In genomic region chr12:113004993-113005392, GRCm38 (mm10) we compare ENCODE assay signal across 8 mouse cellular contexts. TPM values are rescaled to one million over a fixed set of nuclear protein-coding genes. Genes with fewer than 3 reads are reported as not detected.
A peak's percentile ranks its signal among the peaks of the same experiment; 100 is the strongest.
DNase-seq lines count a peak whose midpoint lies in the region.

No protein-coding gene starts in this region.

- DNase-seq in urinary bladder, adult 18-20 months (ENCODE audit: low spot score in 2 of 2): peak; percentile 45 to 56
- DNase-seq in urinary bladder, postnatal 10 days (ENCODE audit: low spot score): no peak
- peak; percentile 82 for DNase-seq in adrenal gland, postnatal 14 days
- DNase-seq in gastrocnemius, adult 18-20 months (ENCODE audit: low spot score): peak; percentile 68
- DNase-seq in layer of hippocampus, postnatal 10 days (ENCODE audit: low spot score in 2 of 2): peak; percentile 51 to 70
- DNase-seq in natural killer cell, adult 2 months (ENCODE audit: low spot score in 2 of 2): peak; percentile 56 to 74
- DNase-seq in testis, postnatal 14 days (ENCODE audit: low spot score): peak; percentile 62
- no peak for DNase-seq in neural tube, embryonic 10.5 days (ENCODE audit: extremely low spot score, low spot score)

RNA-seq across cellular contexts. Expression of gene Brf1, which starts 4.5 kb away (rescaled TPM):
- total RNA-seq in adrenal gland, postnatal 14 days (2021): 46.3 and 57.7 TPM in 2 replicates
- total RNA-seq in gastrocnemius, adult 18-20 months (2021): 10 to 100 TPM; 17.8 to 18.5 TPM
- total RNA-seq in layer of hippocampus, postnatal 10 days (2021): 10 to 100 TPM; 55.7 to 66.6 TPM

RNA-seq across cellular contexts. Expression of gene Pacs2, which starts 9.3 kb away (rescaled TPM):
- total RNA-seq in adrenal gland, postnatal 14 days (2021): 30.0 and 31.1 TPM in 2 replicates
- 10 to 100 TPM; 33.7 to 35.0 TPM for total RNA-seq in gastrocnemius, adult 18-20 months (2021)
- 100 to 1,000 TPM; 129 to 132 TPM for total RNA-seq in layer of hippocampus, postnatal 10 days (2021)

RNA-seq across cellular contexts. Expression of gene Btbd6, which starts 28.7 kb away (rescaled TPM):
- 18.3 and 21.1 TPM in 2 replicates for total RNA-seq in adrenal gland, postnatal 14 days (2021)
- total RNA-seq in gastrocnemius, adult 18-20 months (2021): 10 to 100 TPM; 19.6 to 20.4 TPM
- 10 to 100 TPM; 52.1 to 57.5 TPM for total RNA-seq in layer of hippocampus, postnatal 10 days (2021)

Comparison
In these comparisons a context has a peak if more than half of its experiments do, and no peak if none do; other contexts are left out.
1. DNase-seq: peak in urinary bladder, adult 18-20 months (2 of 2), adrenal gland, postnatal 14 days (single experiment), gastrocnemius, adult 18-20 months (single experiment), layer of hippocampus, postnatal 10 days (2 of 2), natural killer cell, adult 2 months (2 of 2) and testis, postnatal 14 days (single experiment); none in urinary bladder, postnatal 10 days (single experiment) and neural tube, embryonic 10.5 days (single experiment).